Mouse (Mus musculus) T-helper 17 cell (primary cell): ENCODE measurements around the gene Cers2.

Source experiments
- in situ Hi-C, 2 experiments: fragments of 300-600 bp; cut with MboI, MseI; formaldehyde crosslinking; loops; 1 replicate in 1 of 2; 2 replicates in 1 of 2; pipeline ENCODE4 v1.15.1; 2025; ENCODE audit warnings: high pct_unique_total_duplicates in 2 of 2

Cers2 gene

GRCm38 (mm10) chr3:95287541-95287940, 27.1 kb upstream of the Cers2 start:
- in situ Hi-C loops: no loop called here

GRCm38 (mm10) chr3:95289419-95289818, 25.2 kb upstream of the Cers2 start:
- in situ Hi-C loops: no loop called here

GRCm38 (mm10) chr3:95290156-95290555, 24.4 kb upstream of the Cers2 start:
- in situ Hi-C loops: no loop called here

GRCm38 (mm10) chr3:95291041-95291440, 23.6 kb upstream of the Cers2 start:
- in situ Hi-C loops: no loop called here

- in situ Hi-C loops: no loop called here
Measured at GRCm38 (mm10) chr3:95292899-95293298, 21.7 kb upstream of the Cers2 start.

- in situ Hi-C loops: no loop called here
Measured at GRCm38 (mm10) chr3:95293537-95293936, 21.1 kb upstream of the Cers2 start.

GRCm38 (mm10) chr3:95294316-95294715, 20.3 kb upstream of the Cers2 start:
- in situ Hi-C loops: no loop called here

GRCm38 (mm10) chr3:95294718-95295117, 19.9 kb upstream of the Cers2 start:
- in situ Hi-C loops: no loop called here

- in situ Hi-C loops: no loop called here
Measured at GRCm38 (mm10) chr3:95295321-95296102, 19.1 kb upstream of the Cers2 start.

- in situ Hi-C loops: no loop called here
Measured at GRCm38 (mm10) chr3:95296103-95296469, 18.5 kb upstream of the Cers2 start.

GRCm38 (mm10) chr3:95298018-95298417, 16.6 kb upstream of the Cers2 start:
- in situ Hi-C loops: no loop called here

- in situ Hi-C loops: no loop called here
Measured at GRCm38 (mm10) chr3:95301204-95301796, 13.3 kb upstream of the Cers2 start.

GRCm38 (mm10) chr3:95306244-95306643, 8.3 kb upstream of the Cers2 start:
- in situ Hi-C loops: no loop called here

GRCm38 (mm10) chr3:95307100-95307499, 7.5 kb upstream of the Cers2 start, which contains the start of gene Anxa9:
Gene Anxa9, minus strand, starts transcription at chr3:95307176.
- in situ Hi-C loops: no loop called here

GRCm38 (mm10) chr3:95310496-95310895, 4.1 kb upstream of the Cers2 start:
- in situ Hi-C loops: no loop called here

GRCm38 (mm10) chr3:95310968-95311882, 3.4 kb upstream of the Cers2 start:
- in situ Hi-C loops: no loop called here

- in situ Hi-C loops: no loop called here
Measured at GRCm38 (mm10) chr3:95312623-95313022, 2.0 kb upstream of the Cers2 start.

GRCm38 (mm10) chr3:95313476-95313875, 1.1 kb upstream of the Cers2 start:
- in situ Hi-C loops: no loop called here

- in situ Hi-C loops: no loop called here
Measured at GRCm38 (mm10) chr3:95314075-95314474, 516 bp upstream of the Cers2 start.

GRCm38 (mm10) chr3:95315094-95315843, 678 bp downstream of the Cers2 start:
- in situ Hi-C loops: no loop called here

- in situ Hi-C loops: no loop called here
Measured at GRCm38 (mm10) chr3:95315844-95316550, 1.4 kb downstream of the Cers2 start.
